Mouse (Mus musculus) adrenal gland, adult 2 months (tissue): ENCODE measurements at regions not wholly inside any gene's neighbourhood (a gene's known extent, or its start where the extent isn't known, plus 50 kb on each side); places are given as distances from the start of the nearest gene placed in this dataset.

ENCODE experiments used
- DNase-seq: peaks from one replicate; pipeline ENCODE4 v3.0.0; 2021
- microRNA-seq, 2 experiments: library from miRNA; unstranded; fragments of <30 nt; microRNA quantifications; one replicate each; pipeline ENCODE4 v1.2.0; 2021

- no peak for DNase-seq
These were observed 159.1 kb downstream of the Ndfip2 start for GRCm38 (mm10) chr14:105417458-105417960.

- DNase-seq, result no peak
These were observed 158.6 kb downstream of the Ndfip2 start for GRCm38 (mm10) chr14:105416964-105417363.

- no peak for DNase-seq
These were observed 146.3 kb downstream of the Ndfip2 start for GRCm38 (mm10) chr14:105404662-105405061.

- no peak for DNase-seq
These were observed 145.9 kb downstream of the Ndfip2 start for GRCm38 (mm10) chr14:105404241-105404640.

- no peak for DNase-seq
These were observed 144.9 kb downstream of the Ndfip2 start for GRCm38 (mm10) chr14:105403256-105403655.

GRCm38 (mm10) chr14:105402556-105402955 lies 144.2 kb downstream of the Ndfip2 start:
- no peak for DNase-seq

GRCm38 (mm10) chr14:105397467-105397866 lies 139.1 kb downstream of the Ndfip2 start:
- DNase-seq, result peak; percentile 75

GRCm38 (mm10) chr14:105392079-105392813 lies 133.9 kb downstream of the Ndfip2 start:
- no peak for DNase-seq

- no peak for DNase-seq
These were observed 133.1 kb downstream of the Ndfip2 start for GRCm38 (mm10) chr14:105391430-105391829.

- DNase-seq, result no peak
These were observed 126.7 kb downstream of the Ndfip2 start for GRCm38 (mm10) chr14:105385119-105385518.

GRCm38 (mm10) chr14:105383382-105383781 lies 125.0 kb downstream of the Ndfip2 start:
- DNase-seq, result no peak

- DNase-seq, result no peak
These were observed 121.7 kb downstream of the Ndfip2 start for GRCm38 (mm10) chr14:105380101-105380500.

- no peak for DNase-seq
These were observed 119.4 kb downstream of the Ndfip2 start for GRCm38 (mm10) chr14:105377770-105378169.

GRCm38 (mm10) chr14:105377035-105377621 lies 118.8 kb downstream of the Ndfip2 start:
- DNase-seq, result no peak

GRCm38 (mm10) chr14:105369637-105370435 lies 111.5 kb downstream of the Ndfip2 start:
- no peak for DNase-seq

- peak; percentile 78 for DNase-seq
These were observed 102.2 kb downstream of the Ndfip2 start for GRCm38 (mm10) chr14:105360530-105360929.

GRCm38 (mm10) chr14:105359829-105360228 lies 101.5 kb downstream of the Ndfip2 start:
- no peak for DNase-seq

Small RNA genes in the stretch of these regions (microRNA-seq; reads per million reads assigned to microRNA genes)
- gene Gm22406 (0 reads per million in 2 experiments), gene Mir6390 (0 reads per million in 2 experiments)
